Mouse (Mus musculus) ES-E14 (cell line): ENCODE results near the gene Amn.

Experiments used
- HCFC1 ChIP-seq: IDR thresholded peaks from 2 replicates; pipeline ENCODE4 v1.6.1; 2012; ENCODE audit warnings: low read length, inconsistent platforms, borderline replicate concordance; ENCODE audit not compliant: insufficient read depth
- MAFK ChIP-seq: IDR thresholded peaks from 2 replicates; pipeline ENCODE4 v1.6.1; 2014; ENCODE audit warnings: mild to moderate bottlenecking, low read depth, low read length, inconsistent platforms; ENCODE audit not compliant: insufficient read depth
- ZNF384 ChIP-seq: IDR thresholded peaks from 2 replicates; pipeline ENCODE4 v1.6.1; 2012; ENCODE audit warnings: low read depth, low read length, inconsistent platforms

GRCm38 (mm10) chr12:111246808-111247464 is 24.0 kb upstream of the Amn start:
- TF ChIP-seq MAFK (no peak), ZNF384 (no peak), HCFC1 (no peak)
